Mouse (Mus musculus) ZHBTc4 (cell line): Measurements from ENCODE around the gene Gkap1.

ENCODE experiments used
- DNase-seq: peaks from one replicate; pipeline ENCODE4 v3.0.0-alpha.2; 2011; ENCODE audit warnings: low read depth, low spot score

Gkap1 gene

GRCm38 (mm10) chr13:58275599-58275998, at the start of gene Gkap1:
Gene Gkap1 (minus strand): TSS chr13:58275699.
- no peak for DNase-seq

DNA sequence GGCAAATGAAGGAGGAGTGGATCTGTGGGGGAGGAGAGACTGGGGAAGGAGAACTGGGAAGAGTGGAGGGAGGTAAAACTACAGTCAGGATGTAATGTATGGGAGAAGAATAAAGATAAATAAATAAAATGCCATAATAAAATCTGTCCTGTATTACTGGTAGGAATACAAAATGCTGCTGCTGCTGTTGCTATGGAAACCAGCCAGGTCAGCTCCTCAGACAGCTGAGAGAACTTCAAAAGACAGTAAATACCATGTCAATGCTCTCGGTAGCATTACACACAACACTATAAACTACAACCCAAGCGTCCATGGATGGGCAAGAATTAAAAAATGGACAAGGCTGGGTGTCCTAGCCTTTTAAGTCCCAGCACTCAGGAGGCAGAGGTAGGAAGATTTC, 42.3 kb upstream of the Gkap1 start:
- no peak for DNase-seq

DNA sequence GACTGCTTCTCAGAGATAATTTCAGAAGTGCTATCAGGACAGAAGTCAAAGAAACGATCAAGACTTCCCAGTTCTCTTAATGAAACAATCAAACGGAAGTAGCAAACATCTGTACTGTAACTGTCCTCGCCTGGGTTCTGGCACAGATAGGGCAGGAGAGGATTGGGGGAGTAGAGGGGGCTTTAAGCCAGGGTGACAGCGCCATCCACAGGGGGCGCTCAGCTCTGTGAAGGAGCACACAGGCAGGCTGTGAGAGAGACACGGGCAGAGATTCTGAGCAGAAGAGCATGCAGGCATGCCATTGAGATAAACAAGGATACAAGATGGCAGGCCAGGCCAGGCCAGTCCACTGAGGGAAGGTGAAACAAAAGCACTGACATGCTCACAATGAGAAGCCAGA, 39.5 kb upstream of the Gkap1 start:
- DNase-seq, result peak; percentile 55

- DNase-seq, result peak; percentile 64
Measured at GRCm38 (mm10) chr13:58313758-58314157, 38.3 kb upstream of the Gkap1 start.

- peak; percentile 62 for DNase-seq
Measured at GRCm38 (mm10) chr13:58311351-58311750, 35.9 kb upstream of the Gkap1 start.

DNA sequence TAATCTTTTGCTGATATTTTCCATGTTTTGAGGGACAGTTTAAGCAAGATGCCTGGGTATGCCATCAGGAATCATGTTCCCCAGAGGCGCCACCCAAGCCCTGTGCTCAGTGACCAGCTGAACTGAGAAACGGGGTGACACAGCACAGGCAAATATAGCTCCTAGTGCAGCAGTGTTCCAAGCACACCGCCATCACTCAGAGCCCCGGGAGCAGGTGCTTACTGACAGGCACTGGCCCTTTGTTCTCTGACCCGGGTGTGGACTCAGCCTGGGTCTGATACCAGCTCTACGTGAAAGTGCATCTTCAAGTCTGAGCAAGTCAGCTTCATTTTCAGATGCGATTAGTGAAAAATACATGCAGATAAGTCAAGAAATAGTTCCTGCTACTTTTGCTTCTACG, 34.0 kb upstream of the Gkap1 start:
- no peak for DNase-seq

- peak; percentile 55 for DNase-seq
Measured at GRCm38 (mm10) chr13:58307453-58307852, 32.0 kb upstream of the Gkap1 start.

DNA sequence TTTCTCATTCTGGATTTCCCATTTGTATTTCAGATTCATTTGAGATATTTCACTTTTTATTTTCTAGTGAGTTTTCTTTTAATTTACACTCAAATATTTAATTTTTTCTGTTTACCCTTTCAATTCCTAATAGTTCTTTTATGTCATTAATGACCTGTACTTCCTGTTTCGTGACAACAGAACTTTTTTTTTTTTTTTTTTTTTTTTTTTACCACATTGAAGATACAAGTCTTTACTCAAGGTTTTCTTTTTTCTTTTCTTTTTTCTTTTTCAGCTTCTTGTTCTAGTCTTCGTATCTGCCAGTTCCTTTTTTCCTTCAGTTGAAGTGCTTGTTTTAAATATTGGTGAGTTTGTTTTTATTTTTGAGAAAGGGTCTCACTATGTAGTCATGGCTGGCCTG, 29.7 kb upstream of the Gkap1 start:
- no peak for DNase-seq

- DNase-seq, result no peak
Measured at GRCm38 (mm10) chr13:58302421-58303145, 27.1 kb upstream of the Gkap1 start.

DNA sequence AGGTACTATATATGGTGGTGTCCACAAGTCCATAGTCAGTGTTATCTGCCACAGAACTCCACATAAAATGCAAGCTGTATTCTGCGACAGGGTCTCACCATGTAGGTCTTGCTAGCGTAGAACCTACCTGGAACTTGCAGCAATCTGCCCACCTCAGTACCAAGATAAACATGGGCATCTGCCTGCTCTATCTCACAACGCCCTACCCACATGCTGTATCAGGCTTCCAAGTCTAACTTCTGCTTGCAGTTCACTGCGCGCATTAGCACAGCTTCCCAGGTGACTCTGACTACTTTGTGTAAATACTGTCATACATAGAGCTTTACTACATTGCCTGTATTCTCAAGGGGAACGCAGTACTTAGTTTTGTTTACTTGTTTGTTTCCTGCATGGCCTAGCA, 26.5 kb upstream of the Gkap1 start:
- no peak for DNase-seq

- DNase-seq, result peak; percentile 89
Measured at GRCm38 (mm10) chr13:58298756-58299155, 23.3 kb upstream of the Gkap1 start.

- DNase-seq, result no peak
Measured at GRCm38 (mm10) chr13:58295582-58295981, 20.1 kb upstream of the Gkap1 start.

DNA sequence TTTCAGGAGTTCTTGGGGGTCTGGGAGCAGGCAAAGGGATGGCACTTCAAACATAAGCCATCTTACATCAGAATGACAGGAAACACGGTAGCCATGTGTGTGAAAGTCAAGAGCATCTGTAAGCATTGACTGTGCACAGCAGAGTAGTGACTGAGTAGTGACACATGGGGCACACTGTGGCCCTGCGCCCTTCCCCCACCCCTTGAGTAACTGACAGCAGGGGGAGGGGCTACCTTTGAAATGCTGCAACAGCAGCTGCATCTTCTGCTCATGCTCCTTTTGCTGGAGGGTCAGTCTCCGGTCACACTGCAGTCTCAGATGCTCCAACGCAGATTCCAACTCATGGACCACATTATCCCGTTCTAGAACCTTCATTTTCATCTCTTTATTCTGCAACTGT, 17.3 kb upstream of the Gkap1 start:
- DNase-seq, result no peak

DNA sequence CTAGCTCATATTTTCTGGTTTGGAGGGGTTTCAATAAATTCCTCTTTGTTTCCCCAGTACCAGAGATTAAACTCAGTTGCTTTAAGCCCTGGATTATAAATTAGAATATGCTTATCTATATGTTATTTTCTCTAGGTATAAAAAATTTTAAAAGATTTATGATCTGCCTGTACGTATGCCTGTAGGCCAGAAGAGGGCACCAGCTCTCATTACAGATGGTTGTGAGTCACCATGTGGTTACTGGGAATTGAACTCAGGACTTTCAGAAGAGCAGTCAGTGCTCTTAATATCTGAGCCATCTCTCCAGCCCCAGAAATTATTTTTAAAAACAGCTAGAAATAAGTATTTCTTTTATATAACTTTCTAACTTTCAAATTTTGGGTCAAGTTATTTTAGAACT, 13.8 kb upstream of the Gkap1 start:
- no peak for DNase-seq

- DNase-seq, result peak; percentile 88
Measured at GRCm38 (mm10) chr13:58287822-58288221, 12.3 kb upstream of the Gkap1 start.

- DNase-seq, result no peak
Measured at GRCm38 (mm10) chr13:58283466-58283865, 8.0 kb upstream of the Gkap1 start.

GRCm38 (mm10) chr13:58281936-58282335, 6.4 kb upstream of the Gkap1 start:
- no peak for DNase-seq

GRCm38 (mm10) chr13:58280528-58280927, 5.0 kb upstream of the Gkap1 start:
- DNase-seq, result peak; percentile 56

- DNase-seq, result no peak
Measured at GRCm38 (mm10) chr13:58276256-58276655, 757 bp upstream of the Gkap1 start.

DNA sequence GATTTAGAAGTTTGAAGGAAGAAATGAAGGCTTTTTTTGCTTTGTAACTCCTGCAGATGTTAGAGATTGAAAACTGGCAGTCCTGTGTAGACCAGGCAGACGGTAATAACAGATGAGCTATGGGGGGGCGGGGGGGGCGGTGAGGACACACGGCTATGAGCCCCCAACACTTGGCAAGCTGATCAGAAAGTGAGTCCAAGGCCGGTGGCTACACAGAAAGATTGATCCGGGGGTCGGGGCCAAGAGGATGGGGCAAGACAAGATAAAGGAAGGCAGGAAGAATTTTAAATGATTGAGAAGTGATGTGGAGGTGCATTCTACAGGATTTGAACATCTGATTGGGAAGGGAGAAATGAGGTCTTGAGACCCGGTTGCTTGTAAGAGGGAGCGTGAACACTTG, 423 bp downstream of the Gkap1 start:
- no peak for DNase-seq

DNA sequence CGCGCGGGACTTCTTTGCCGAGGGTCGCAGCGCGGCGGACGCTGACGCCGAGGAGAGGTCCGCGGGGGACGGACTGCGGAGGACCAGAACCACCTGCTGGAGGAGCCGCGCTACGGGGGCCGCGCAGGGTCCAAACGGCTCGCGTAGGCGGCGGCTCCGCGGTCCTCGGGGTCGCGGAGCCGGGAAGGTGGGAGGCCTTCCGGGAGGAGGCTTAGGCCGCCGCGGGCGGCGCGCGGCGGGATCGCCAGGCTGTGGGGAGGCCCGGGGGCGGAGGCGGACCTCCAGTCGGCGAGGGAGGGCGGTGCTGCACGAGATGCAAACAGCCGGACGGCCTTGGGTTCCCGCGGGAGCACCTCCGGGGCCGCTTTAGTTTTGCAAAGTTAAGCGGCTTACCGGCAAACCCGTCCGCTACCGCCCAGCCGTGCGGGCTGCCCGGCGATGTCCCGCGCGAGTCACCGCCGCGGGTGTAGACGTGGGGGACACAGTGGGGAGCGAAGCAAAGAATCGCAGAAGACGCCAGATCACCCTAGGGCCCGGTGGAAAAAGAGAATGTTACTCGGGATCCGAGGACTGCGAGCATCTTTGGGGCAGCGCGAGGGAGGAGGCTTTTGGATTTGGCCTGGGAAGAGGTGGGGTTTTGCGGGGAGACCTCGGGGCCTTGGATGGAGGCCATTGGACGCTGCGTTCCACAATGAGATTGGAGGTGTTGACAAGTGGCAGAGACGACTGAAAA, 1.1 kb downstream of the Gkap1 start:
- DNase-seq, result peak; percentile 88

DNA sequence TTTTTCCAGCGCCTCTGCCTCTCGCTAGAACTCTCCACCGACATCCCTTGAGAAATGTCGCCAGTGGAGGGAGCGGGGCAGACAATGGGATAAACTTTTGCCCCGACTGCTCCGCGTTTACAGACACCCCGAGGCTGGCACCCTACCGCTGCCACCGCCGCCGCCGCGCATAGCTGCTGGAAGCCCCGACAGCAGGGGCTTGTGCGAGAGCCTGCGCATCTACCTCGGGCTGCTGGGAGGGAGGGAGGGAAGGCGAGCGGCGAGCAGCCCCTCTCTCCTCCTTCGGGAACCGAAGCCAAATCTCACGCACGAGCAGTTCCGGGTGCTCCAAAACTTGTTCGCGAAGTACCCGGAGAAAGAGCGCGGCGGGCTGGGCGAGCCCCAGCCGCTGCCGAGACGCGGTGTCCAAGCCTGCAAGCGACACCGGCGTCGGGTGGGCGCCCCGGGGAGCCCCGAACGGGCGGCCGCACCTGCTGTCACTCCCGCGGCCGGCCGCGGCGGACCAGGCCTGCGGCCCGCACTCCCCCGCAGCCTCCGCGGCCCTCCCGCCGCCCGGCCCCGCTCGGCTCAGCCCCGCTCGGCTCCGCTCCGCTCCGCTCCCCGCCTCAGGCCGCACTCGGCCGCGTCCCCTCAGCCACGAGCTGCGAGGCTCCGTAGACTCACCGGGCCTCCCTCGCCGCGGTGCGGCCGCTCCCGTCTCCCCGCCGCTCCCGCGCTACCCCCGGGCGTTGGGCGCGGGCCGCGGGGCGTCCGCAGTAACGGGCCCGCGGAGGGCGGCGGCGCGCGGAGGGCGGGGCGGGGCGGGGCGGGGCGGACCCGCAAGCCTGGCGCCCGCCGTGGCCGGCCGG, 1.9 kb downstream of the Gkap1 start:
- DNase-seq, result peak; percentile 82
